Mouse (Mus musculus): ENCODE data around the gene Psmd13. TPM values are rescaled to one million over a fixed set of nuclear protein-coding genes. Genes with fewer than 3 reads are reported as not detected.
A peak's percentile ranks its signal among the peaks of the same experiment; 100 is the strongest.

Gene Psmd13
- polyA plus RNA-seq, 1 experiment from 2014 or later, result 243 TPM

DNA sequence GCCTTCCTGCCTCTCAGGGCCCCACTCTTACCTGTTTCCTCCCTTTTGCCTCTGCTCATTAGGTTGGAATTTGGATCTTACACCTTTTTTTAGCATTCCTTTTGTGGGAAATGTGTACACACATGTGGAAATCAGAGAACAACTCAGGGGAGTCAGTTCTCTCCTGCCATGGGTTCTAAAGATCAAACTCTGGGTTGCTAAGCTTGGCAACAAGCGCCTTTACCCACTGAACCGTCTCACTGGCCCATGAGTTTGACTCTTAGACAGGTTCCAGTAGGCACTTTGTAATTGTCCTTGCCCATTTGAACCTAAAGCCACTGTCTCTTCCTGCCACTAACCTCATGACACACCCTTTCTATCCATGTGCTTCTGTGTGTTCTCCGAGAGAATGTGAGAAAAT is 12.8 kb downstream of the Psmd13 start:
- no peak for ATAC-seq (ENCODE audit: low FRiP score)
- Histone ChIP-seq H3K27me3 (ENCODE audit: control insufficient read depth, insufficient read depth, low read length) (no peaks in the 10 kb centered on the region), H3K9me3 (ENCODE audit: control insufficient read depth, low read length) (no peaks in the 10 kb centered on the region), H3K4me1 (replicated peaks; ENCODE audit: control insufficient read depth, insufficient read depth, low read length) (no peaks in the 10 kb centered on the region), H3K36me3 (ENCODE audit: control insufficient read depth, insufficient read depth, low read length) (peaks cover 18% of the 10 kb centered on the region; the same call in 1 of the 2 replicates), H3K27ac (ENCODE audit: low read depth, low read length) (no peak overlapping the region), H3K4me2 (replicated peaks; ENCODE audit: low read depth, low read length) (no peak overlapping the region), H3K9ac (ENCODE audit: low read depth, low read length) (no peak overlapping the region), H3K4me3 (ENCODE audit: low read depth, low read length) (no peak overlapping the region)
- DNase-seq (ENCODE audit: low spot score), result no peak
- 95% methylated on average over 3 of the region's 3 CpGs for WGBS

DNA sequence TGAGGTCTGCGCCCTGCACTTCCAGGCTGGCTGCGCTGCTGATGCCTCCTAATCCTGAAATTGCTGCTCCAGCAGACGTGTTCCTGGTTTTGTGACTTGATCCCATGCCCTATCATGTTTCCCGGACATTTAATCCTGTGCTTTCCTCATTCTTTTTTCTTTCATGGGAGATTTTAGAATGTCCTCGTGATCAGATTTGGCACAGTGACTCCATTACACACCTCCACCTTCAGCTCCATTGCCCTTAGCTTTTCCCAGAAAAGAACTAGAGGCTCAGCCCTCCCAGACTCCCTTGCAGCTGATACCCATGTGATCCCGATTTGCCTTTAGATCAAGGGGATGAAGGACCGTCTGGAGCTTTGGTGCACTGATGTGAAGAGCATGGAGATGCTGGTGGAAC is 16.1 kb downstream of the Psmd13 start:
- WGBS, result 89% methylated on average over 7 of the region's 7 CpGs
- DNase-seq (ENCODE audit: low spot score), result no peak
- Histone ChIP-seq H3K4me2 (replicated peaks; ENCODE audit: low read depth, low read length) (no peak overlapping the region), H3K36me3 (ENCODE audit: control insufficient read depth, insufficient read depth, low read length) (peaks cover 12% of the 10 kb centered on the region; the same call in 1 of the 2 replicates), H3K27me3 (ENCODE audit: control insufficient read depth, insufficient read depth, low read length) (no peaks in the 10 kb centered on the region), H3K4me3 (ENCODE audit: low read depth, low read length) (no peak overlapping the region), H3K9me3 (ENCODE audit: control insufficient read depth, low read length) (no peaks in the 10 kb centered on the region), H3K27ac (ENCODE audit: low read depth, low read length) (no peak overlapping the region), H3K9ac (ENCODE audit: low read depth, low read length) (no peak overlapping the region), H3K4me1 (replicated peaks; ENCODE audit: control insufficient read depth, insufficient read depth, low read length) (no peaks in the 10 kb centered on the region)
- no peak for ATAC-seq (ENCODE audit: low FRiP score)

DNA sequence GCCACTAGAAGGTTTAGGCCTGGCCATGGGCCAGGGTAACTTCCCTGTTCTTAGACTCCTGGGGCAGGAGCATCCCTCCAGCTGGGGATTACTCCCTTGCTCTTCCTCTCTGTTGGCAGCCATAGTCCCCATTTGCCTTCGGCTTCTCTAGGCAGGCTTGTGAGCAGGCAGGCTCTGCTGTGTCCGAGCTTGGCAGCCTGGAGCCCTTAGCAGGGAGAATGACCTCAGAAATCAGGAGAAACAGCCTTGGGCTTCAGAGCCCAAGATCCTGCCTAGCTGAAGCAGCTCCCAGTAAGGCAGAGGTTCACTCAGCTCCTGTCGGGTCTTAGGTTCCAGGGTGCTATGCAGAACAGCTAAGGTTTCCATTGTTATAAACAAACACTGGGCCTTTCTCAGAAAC is 17.4 kb downstream of the Psmd13 start:
- no peak overlapping the region for H3K4me2 ChIP-seq (replicated peaks; ENCODE audit: low read depth, low read length)
- no peak overlapping the region for H3K4me3 ChIP-seq (ENCODE audit: low read depth, low read length)
- no peaks in the 10 kb centered on the region for H3K27me3 ChIP-seq (ENCODE audit: control insufficient read depth, insufficient read depth, low read length)
- ATAC-seq (ENCODE audit: low FRiP score) (no peak), DNase-seq (ENCODE audit: low spot score) (no peak)
- WGBS, result 73% methylated on average over 3 of the region's 3 CpGs
- peaks cover 11% of the 10 kb centered on the region; the same call in 1 of the 2 replicates for H3K36me3 ChIP-seq (ENCODE audit: control insufficient read depth, insufficient read depth, low read length)
- no peak overlapping the region for H3K9ac ChIP-seq (ENCODE audit: low read depth, low read length)
- no peaks in the 10 kb centered on the region for H3K4me1 ChIP-seq (replicated peaks; ENCODE audit: control insufficient read depth, insufficient read depth, low read length)
- no peaks in the 10 kb centered on the region for H3K9me3 ChIP-seq (ENCODE audit: control insufficient read depth, low read length)
- H3K27ac ChIP-seq (ENCODE audit: low read depth, low read length), result no peak overlapping the region

DNA sequence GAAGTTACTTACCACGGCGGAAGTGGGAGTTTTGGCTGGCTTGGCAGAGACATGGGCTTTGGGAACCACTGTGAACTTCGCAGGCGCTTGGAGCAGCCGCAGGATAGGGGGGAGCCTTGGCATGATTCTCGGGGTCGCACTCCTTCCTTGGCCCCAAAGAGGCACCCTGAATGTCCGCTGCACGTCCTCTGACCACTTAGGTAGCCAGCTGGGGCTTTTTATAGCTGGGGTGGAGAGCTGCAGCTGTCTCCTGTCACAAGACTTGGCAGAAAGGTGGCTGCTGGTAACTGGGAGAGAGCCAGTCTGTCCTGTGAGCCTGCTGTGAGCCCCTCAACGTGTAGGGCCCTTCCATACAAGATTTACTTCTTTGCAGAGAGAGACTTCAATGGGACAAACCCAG is 18.5 kb downstream of the Psmd13 start, which contains the start of gene Cox8b:
Cox8b (minus strand) TSS at position 227 of the 400 bp plus-strand sequence.
- Histone ChIP-seq H3K4me3 (ENCODE audit: low read depth, low read length) (no peak within 1 kb of the TSS), H3K36me3 (ENCODE audit: control insufficient read depth, insufficient read depth, low read length) (peaks cover 8% of the 10 kb centered on the region; the same call in 1 of the 2 replicates), H3K4me1 (replicated peaks; ENCODE audit: control insufficient read depth, insufficient read depth, low read length) (no peaks in the 10 kb centered on the region), H3K4me2 (replicated peaks; ENCODE audit: low read depth, low read length) (no peak within 1 kb of the TSS), H3K27ac (ENCODE audit: low read depth, low read length) (no peak within 1 kb of the TSS), H3K27me3 (ENCODE audit: control insufficient read depth, insufficient read depth, low read length) (no peaks in the 10 kb centered on the region), H3K9ac (ENCODE audit: low read depth, low read length) (no peak within 1 kb of the TSS), H3K9me3 (ENCODE audit: control insufficient read depth, low read length) (no peaks in the 10 kb centered on the region)
- ATAC-seq (ENCODE audit: low FRiP score), result no peak
- 80% methylated on average over 10 of the region's 10 CpGs for WGBS
- DNase-seq (ENCODE audit: low spot score), result no peak

DNA sequence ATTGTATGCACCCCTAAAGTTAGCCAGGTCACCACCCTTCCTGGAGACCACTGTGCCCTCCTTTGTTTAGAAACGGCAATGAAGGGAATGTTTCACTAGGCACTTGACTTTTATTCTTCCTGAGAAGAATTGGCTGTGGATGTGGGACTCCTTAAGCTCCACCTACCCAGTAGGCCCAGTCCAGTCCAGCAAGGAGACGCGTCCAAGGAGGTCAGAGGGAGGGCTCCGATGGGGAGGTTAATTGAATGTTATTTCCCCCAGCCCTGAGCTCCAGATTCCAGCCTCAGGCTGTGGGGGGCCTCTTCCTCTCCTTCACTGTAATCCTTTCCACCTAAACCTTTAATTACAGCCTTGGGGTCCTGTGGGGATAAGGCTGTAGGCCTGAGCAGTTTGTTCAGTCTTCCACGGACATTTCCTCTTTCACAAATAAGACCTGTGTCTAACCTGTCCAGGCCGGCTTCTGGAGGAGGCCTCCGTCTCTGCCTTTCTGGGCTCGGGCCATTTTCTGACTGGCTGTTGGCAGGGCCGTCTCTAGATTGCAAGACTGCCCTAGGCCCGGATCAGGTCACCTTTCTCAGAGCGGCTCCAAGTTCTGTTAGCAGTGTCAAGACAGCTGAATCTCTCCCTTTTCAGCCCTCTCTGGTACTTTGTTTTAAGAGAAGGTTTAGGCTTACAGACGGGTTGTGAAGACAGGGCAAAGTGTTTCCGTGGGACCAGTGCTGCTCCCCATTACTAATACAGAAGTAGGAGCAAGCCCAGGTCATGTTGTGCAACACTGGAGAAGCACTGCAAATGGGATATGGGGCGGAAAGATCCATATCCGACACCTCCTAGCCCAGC is 20.5 kb downstream of the Psmd13 start:
- ATAC-seq (ENCODE audit: low FRiP score), result no peak
- Histone ChIP-seq H3K4me1 (replicated peaks; ENCODE audit: control insufficient read depth, insufficient read depth, low read length) (no peaks in the 10 kb centered on the region), H3K9ac (ENCODE audit: low read depth, low read length) (no peak overlapping the region), H3K27ac (ENCODE audit: low read depth, low read length) (no peak overlapping the region), H3K9me3 (ENCODE audit: control insufficient read depth, low read length) (no peaks in the 10 kb centered on the region), H3K27me3 (ENCODE audit: control insufficient read depth, insufficient read depth, low read length) (no peaks in the 10 kb centered on the region), H3K4me2 (replicated peaks; ENCODE audit: low read depth, low read length) (no peak overlapping the region), H3K36me3 (ENCODE audit: control insufficient read depth, insufficient read depth, low read length) (peaks cover 6% of the 10 kb centered on the region; the same call in 1 of the 2 replicates), H3K4me3 (ENCODE audit: low read depth, low read length) (no peak overlapping the region)
- no peak for DNase-seq (ENCODE audit: low spot score)
- 79% methylated on average over 15 of the region's 15 CpGs for WGBS

DNA sequence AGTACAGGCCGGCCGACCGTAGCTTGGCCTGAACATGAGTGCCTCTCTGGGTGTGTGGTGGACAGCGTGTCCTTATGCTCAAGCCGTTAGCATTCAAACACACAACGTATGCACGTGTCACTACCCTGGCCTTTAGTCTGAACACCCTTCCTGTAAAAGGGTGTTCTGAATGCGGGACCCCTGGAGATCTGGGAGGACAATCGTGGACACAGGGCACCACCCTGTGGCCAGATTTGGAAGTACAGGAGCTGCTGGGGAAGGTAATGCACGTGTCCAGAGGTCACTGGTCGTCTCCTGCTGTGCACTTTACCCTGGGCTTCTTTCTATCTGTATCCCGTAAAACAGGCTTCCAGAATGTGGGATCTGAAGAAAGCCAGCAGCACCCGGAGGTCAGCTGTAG is 21.4 kb downstream of the Psmd13 start:
- Histone ChIP-seq H3K9me3 (ENCODE audit: control insufficient read depth, low read length) (no peaks in the 10 kb centered on the region), H3K27me3 (ENCODE audit: control insufficient read depth, insufficient read depth, low read length) (no peaks in the 10 kb centered on the region), H3K4me1 (replicated peaks; ENCODE audit: control insufficient read depth, insufficient read depth, low read length) (no peaks in the 10 kb centered on the region), H3K4me2 (replicated peaks; ENCODE audit: low read depth, low read length) (no peak overlapping the region), H3K27ac (ENCODE audit: low read depth, low read length) (no peak overlapping the region), H3K4me3 (ENCODE audit: low read depth, low read length) (no peak overlapping the region), H3K36me3 (ENCODE audit: control insufficient read depth, insufficient read depth, low read length) (no peaks in the 10 kb centered on the region), H3K9ac (ENCODE audit: low read depth, low read length) (no peak overlapping the region)
- DNase-seq (ENCODE audit: low spot score) (peak; percentile 90), ATAC-seq (ENCODE audit: low FRiP score) (peak; percentile 63)
- WGBS, result 24% methylated on average over 13 of the region's 13 CpGs

DNA sequence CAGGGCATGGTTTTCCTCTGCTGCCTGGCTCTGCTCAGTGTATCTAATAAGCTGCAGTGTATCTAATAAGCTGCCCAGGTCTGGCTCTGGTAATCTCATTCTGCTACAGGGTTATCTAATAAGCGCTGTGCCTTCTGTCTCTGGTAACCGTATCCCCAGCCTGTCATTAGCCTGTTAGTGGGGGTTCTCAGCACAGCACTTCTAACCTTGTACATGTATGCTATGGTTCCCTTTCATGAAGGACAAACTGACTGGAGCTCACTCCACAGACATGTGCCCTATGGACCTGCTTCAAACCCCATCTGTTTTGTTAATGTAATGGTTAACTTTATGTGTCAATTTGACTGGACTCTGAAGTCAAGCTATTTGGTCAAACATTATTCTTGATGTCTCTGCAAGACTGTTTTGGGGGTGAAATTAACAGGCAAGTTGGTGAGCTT is 23.9 kb downstream of the Psmd13 start:
- Histone ChIP-seq H3K9ac (ENCODE audit: low read depth, low read length) (no peak overlapping the region), H3K36me3 (ENCODE audit: control insufficient read depth, insufficient read depth, low read length) (no peaks in the 10 kb centered on the region), H3K9me3 (ENCODE audit: control insufficient read depth, low read length) (no peaks in the 10 kb centered on the region), H3K4me1 (replicated peaks; ENCODE audit: control insufficient read depth, insufficient read depth, low read length) (no peaks in the 10 kb centered on the region), H3K4me3 (ENCODE audit: low read depth, low read length) (no peak overlapping the region), H3K27ac (ENCODE audit: low read depth, low read length) (no peak overlapping the region), H3K27me3 (ENCODE audit: control insufficient read depth, insufficient read depth, low read length) (no peaks in the 10 kb centered on the region), H3K4me2 (replicated peaks; ENCODE audit: low read depth, low read length) (no peak overlapping the region)
- 79% methylated on average over 2 of the region's 2 CpGs for WGBS
- DNase-seq (ENCODE audit: low spot score), result no peak
- ATAC-seq (ENCODE audit: low FRiP score), result no peak

DNA sequence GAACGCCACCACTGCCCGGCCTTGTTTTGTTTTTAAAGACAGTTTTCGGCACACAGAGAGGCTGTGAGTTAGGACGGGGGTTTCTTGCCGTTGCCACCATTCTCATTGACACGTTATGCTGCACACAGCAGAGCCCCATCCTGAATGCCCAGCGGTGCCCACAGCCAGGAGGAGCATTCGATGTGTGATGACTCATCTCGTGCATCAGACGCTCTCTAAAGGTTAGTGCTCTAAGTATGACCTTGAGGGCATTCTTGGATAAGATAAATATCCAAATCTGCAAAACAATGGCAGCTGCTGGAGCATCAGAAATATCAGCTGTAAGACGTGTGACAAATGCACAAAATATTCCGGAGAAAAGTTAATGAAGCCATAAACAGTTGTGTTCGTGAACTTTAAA is 25.4 kb downstream of the Psmd13 start:
- H3K27me3 ChIP-seq (ENCODE audit: control insufficient read depth, insufficient read depth, low read length), result no peaks in the 10 kb centered on the region
- no peak for DNase-seq (ENCODE audit: low spot score)
- H3K4me1 ChIP-seq (replicated peaks; ENCODE audit: control insufficient read depth, insufficient read depth, low read length), result no peaks in the 10 kb centered on the region
- H3K9me3 ChIP-seq (ENCODE audit: control insufficient read depth, low read length), result no peaks in the 10 kb centered on the region
- no peak overlapping the region for H3K4me2 ChIP-seq (replicated peaks; ENCODE audit: low read depth, low read length)
- H3K4me3 ChIP-seq (ENCODE audit: low read depth, low read length), result no peak overlapping the region
- no peak overlapping the region for H3K27ac ChIP-seq (ENCODE audit: low read depth, low read length)
- H3K36me3 ChIP-seq (ENCODE audit: control insufficient read depth, insufficient read depth, low read length), result no peaks in the 10 kb centered on the region
- WGBS, result 83% methylated on average over 13 of the region's 13 CpGs
- no peak for ATAC-seq (ENCODE audit: low FRiP score)
- no peak overlapping the region for H3K9ac ChIP-seq (ENCODE audit: low read depth, low read length)

DNA sequence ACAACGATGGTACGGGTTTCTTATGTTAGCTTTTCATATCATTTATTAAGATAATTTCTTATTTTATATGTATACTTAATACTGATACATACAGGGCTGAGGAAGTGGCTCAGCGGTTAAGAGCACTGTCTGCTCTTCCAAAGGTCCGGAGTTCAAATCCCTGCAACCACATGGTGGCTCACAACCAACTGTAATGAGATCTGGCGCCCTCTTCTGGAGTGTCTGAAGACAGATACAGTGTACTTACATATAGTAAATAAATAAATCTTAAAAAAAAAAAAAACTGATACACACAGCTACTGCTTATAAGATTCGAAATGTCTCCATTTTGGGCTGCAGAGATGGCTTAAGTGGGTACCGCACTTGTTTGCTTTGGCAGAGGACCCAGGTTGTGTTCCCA is 25.9 kb downstream of the Psmd13 start:
- ATAC-seq (ENCODE audit: low FRiP score) (no peak), DNase-seq (ENCODE audit: low spot score) (no peak)
- Histone ChIP-seq H3K27ac (ENCODE audit: low read depth, low read length) (no peak overlapping the region), H3K9me3 (ENCODE audit: control insufficient read depth, low read length) (no peaks in the 10 kb centered on the region), H3K4me2 (replicated peaks; ENCODE audit: low read depth, low read length) (no peak overlapping the region), H3K4me1 (replicated peaks; ENCODE audit: control insufficient read depth, insufficient read depth, low read length) (no peaks in the 10 kb centered on the region), H3K9ac (ENCODE audit: low read depth, low read length) (no peak overlapping the region), H3K4me3 (ENCODE audit: low read depth, low read length) (no peak overlapping the region), H3K36me3 (ENCODE audit: control insufficient read depth, insufficient read depth, low read length) (no peaks in the 10 kb centered on the region), H3K27me3 (ENCODE audit: control insufficient read depth, insufficient read depth, low read length) (no peaks in the 10 kb centered on the region)
- WGBS, result 87% methylated on average over 7 of the region's 7 CpGs

All from hindbrain, embryonic 11.5 days (tissue).